Mouse (Mus musculus) pancreas, adult 10 weeks (tissue): ENCODE data around the gene Tbc1d15. TPM values are rescaled to one million over a fixed set of nuclear protein-coding genes. Genes with fewer than 3 reads are reported as not detected.

Source experiments
- polyA plus RNA-seq: library from polyadenylated mRNA; stranded (reverse); fragments of 350-450 nt; fragmentation: Illumina TruSeq; extraction: RNeasy Lipid Tissue Mini Kit (QIAGEN cat#74804); gene quantifications from one replicate; pipeline ENCODE4 v1.2.3, GENCODE M21; 2015; ENCODE audit warnings: low read depth, low replicate concordance; ENCODE audit not compliant: insufficient read depth

Gene Tbc1d15
- polyA plus RNA-seq: 10.8 TPM

DNA sequence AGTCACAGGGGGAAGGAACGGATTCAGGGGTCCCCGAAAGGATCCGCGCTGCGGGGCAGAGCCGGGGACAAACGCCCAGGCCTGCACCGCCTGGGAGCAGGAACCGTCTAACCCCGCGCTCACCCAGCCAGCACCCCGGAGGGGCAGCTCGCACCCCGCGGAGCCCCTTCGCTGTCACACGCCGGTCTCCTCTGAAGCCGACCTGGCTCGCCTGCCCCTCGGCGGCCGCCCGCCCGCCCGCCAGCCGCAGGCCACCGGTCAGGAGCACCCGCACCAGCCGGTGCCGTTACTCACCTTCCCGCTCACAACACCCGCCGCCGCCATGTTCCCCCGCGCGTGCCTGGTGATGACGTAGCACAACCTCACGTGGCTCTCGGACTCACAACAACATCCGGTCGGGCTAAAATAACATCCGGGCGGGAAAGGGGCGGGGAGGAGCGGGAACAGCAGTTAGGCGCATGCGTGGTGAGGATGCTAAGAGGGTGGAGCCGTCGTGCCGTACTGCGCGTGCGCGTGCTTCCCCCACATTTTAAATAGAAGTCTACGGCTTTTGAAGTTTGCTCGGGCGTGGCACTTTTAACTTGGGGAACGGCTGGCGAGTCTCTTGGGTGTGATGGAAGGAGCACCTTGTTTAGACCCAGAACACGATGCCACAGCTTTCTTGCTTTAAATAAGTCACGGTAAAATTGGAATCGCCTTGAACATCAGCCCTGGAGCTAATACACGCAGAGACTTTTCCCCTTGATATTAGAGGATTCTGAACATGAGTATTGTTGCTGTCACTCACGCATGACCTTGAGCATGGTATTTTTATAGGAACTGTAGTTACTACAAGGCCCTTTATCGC lies at the start of gene Tbc1d15:
TSS of gene Tbc1d15 (minus strand) at position 380 of the 847 bp plus-strand sequence.

GRCm38 (mm10) chr10:115184697-115185096 lies 66.6 kb downstream of the Tbc1d15 start, which contains the start of gene Tph2:
Tph2 (minus strand) TSS chr10:115185022.

Other genes starting within 250 kb of the Tbc1d15 start
- gene Tph2, start 66.4 kb downstream of the Tbc1d15 start, polyA plus RNA-seq: not detected
- 6.8 TPM for gene Rab21, start 64.1 kb upstream of the Tbc1d15 start, polyA plus RNA-seq
- gene Tmem19, start 111.0 kb upstream of the Tbc1d15 start, polyA plus RNA-seq: 3.8 TPM
- 4.8 TPM for gene Thap2, start 133.0 kb upstream of the Tbc1d15 start, polyA plus RNA-seq
- gene Zfc3h1, start 133.5 kb upstream of the Tbc1d15 start, polyA plus RNA-seq: 47.3 TPM